Mouse (Mus musculus) bone marrow macrophage, adult 2 months (primary cell): ENCODE results near the gene Ttc33.

Experiments
- CTCF ChIP-seq: IDR thresholded peaks from 2 replicates; pipeline ENCODE4 v1.5.1; 2012; ENCODE audit warnings: low read depth, mild to moderate bottlenecking, low read length, moderate library complexity
- POLR2A ChIP-seq: IDR thresholded peaks from 2 replicates; pipeline ENCODE4 v1.6.1; 2012; ENCODE audit warnings: mild to moderate bottlenecking, low read depth, low read length, borderline replicate concordance

GRCm38 (mm10) chr15:5237012-5237660, 51.8 kb downstream of the Ttc33 start:
- no peak for TF ChIP-seq CTCF
- no peak for TF ChIP-seq POLR2A
